Mouse (Mus musculus): ENCODE measurements around the gene Ate1.
A peak's percentile ranks its signal among the peaks of the same experiment; 100 is the strongest.
"Not testable (repeated sequence)": the region's sequence is repeated elsewhere in the genome, so short reads cannot be mapped to it uniquely, and the experiment has no call there.

Ate1 gene

GRCm38 (mm10) chr7:130520812-130521422, 748 bp upstream of the Ate1 start:
- DNase-seq, result no peak

GRCm38 (mm10) chr7:130519096-130520048, 797 bp downstream of the Ate1 start:
- DNase-seq, result peak; percentile 97

- no peak for DNase-seq
These were observed 1.7 kb downstream of the Ate1 start for GRCm38 (mm10) chr7:130518213-130519095.

- DNase-seq, result no peak
These were observed 9.9 kb downstream of the Ate1 start for GRCm38 (mm10) chr7:130510243-130510642.

GRCm38 (mm10) chr7:130503006-130503405, 17.2 kb downstream of the Ate1 start:
- DNase-seq, result no peak

- no peak for DNase-seq
These were observed 18.7 kb downstream of the Ate1 start for GRCm38 (mm10) chr7:130501499-130501898.

- DNase-seq, result no peak
These were observed 26.8 kb downstream of the Ate1 start for GRCm38 (mm10) chr7:130493346-130493745.

- no peak for DNase-seq
These were observed 28.1 kb downstream of the Ate1 start for GRCm38 (mm10) chr7:130492026-130492425.

GRCm38 (mm10) chr7:130479003-130479402, 41.2 kb downstream of the Ate1 start:
- not testable (repeated sequence) for DNase-seq

- peak; percentile 44 for DNase-seq
These were observed 44.2 kb downstream of the Ate1 start for GRCm38 (mm10) chr7:130475970-130476369.

GRCm38 (mm10) chr7:130473881-130474280, 46.3 kb downstream of the Ate1 start:
- no peak for DNase-seq

- DNase-seq, result no peak
These were observed 47.5 kb downstream of the Ate1 start for GRCm38 (mm10) chr7:130472683-130473082.

- DNase-seq, result no peak
These were observed 49.1 kb downstream of the Ate1 start for GRCm38 (mm10) chr7:130471045-130471444.

GRCm38 (mm10) chr7:130455587-130456246, 64.5 kb downstream of the Ate1 start:
- no peak for DNase-seq

- DNase-seq, result no peak
These were observed 65.9 kb downstream of the Ate1 start for GRCm38 (mm10) chr7:130454226-130454625.

- no peak for DNase-seq
These were observed 84.4 kb downstream of the Ate1 start for GRCm38 (mm10) chr7:130435776-130436175.

GRCm38 (mm10) chr7:130432141-130432540, 88.0 kb downstream of the Ate1 start:
- DNase-seq, result no peak

GRCm38 (mm10) chr7:130426586-130426985, 93.6 kb downstream of the Ate1 start:
- DNase-seq, result no peak

GRCm38 (mm10) chr7:130425991-130426390, 94.2 kb downstream of the Ate1 start:
- no peak for DNase-seq

GRCm38 (mm10) chr7:130419961-130420360, 100.2 kb downstream of the Ate1 start:
- DNase-seq, result no peak

GRCm38 (mm10) chr7:130407622-130408021, 112.5 kb downstream of the Ate1 start:
- no peak for DNase-seq

- DNase-seq, result no peak
These were observed 116.8 kb downstream of the Ate1 start for GRCm38 (mm10) chr7:130403346-130403745.

GRCm38 (mm10) chr7:130394697-130395096, 125.5 kb downstream of the Ate1 start:
- DNase-seq, result no peak

Data from cerebellum, adult 8-10 months (tissue).